Mouse (Mus musculus): ENCODE results near the gene Nek9. TPM values are rescaled to one million over a fixed set of nuclear protein-coding genes. Genes with fewer than 3 reads are reported as not detected.
"Not testable (repeated sequence)": the region's sequence is repeated elsewhere in the genome, so short reads cannot be mapped to it uniquely, and the experiment has no call there.

The Nek9 gene
- polyA plus RNA-seq, 1 experiment from 2014 or later, result 13.1 TPM

DNA sequence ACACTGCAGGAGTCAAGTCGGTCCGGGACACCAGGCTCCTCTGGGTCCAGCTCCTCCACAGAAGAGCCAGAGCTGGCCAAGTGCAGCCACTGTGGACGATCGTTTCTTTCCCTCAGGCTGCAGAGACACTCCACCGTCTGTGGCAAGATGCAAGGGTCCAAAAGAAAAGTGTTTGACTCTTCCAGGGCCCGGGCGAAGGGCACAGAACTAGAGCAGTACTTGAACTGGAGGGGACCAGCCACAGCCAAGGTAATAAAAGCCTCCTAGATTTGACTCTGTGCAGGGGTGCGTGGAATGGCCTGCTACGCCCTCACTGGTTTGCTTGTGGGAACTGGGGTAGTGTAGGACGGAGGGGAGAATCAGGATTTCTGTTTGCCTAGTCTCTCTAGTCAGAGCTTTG lies 48.5 kb downstream of the Nek9 start:
- DNase-seq (ENCODE audit: low spot score), result no peak

GRCm38 (mm10) chr12:85289157-85290000 lies 49.8 kb downstream of the Nek9 start:
- no peak for DNase-seq (ENCODE audit: low spot score)

- DNase-seq (ENCODE audit: low spot score), result peak; percentile 55
These were observed 50.5 kb downstream of the Nek9 start, which contains the start of gene Zc2hc1c for GRCm38 (mm10) chr12:85288486-85289156. TSS of gene Zc2hc1c (plus strand) at chr12:85288591.

- DNase-seq (ENCODE audit: low spot score), result no peak
These were observed 51.2 kb downstream of the Nek9 start, which contains the start of gene Acyp1 for GRCm38 (mm10) chr12:85287809-85288485. TSS of gene Acyp1 (minus strand) at chr12:85288438.

- DNase-seq (ENCODE audit: low spot score), result peak; percentile 51
These were observed 52.2 kb downstream of the Nek9 start for GRCm38 (mm10) chr12:85286941-85287340.

DNA sequence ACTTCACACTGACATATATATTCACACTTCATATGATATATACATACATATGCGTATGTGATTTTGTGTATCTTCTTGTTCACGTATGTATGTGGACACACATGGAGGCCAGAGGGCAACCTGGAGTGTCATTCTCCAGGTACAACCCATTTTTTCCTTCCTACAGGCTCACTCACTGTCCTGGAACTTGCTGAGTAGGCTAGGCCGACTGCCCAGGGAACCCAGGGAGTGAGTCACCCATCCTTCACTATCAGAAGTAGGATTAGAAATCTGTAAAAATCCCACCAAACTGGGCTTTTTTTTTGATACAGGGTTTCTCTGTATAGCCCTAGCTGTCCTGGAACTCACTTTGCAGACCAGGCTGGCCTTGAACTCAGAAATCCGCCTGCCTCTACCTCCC lies 54.2 kb downstream of the Nek9 start:
- no peak for DNase-seq (ENCODE audit: low spot score)

DNA sequence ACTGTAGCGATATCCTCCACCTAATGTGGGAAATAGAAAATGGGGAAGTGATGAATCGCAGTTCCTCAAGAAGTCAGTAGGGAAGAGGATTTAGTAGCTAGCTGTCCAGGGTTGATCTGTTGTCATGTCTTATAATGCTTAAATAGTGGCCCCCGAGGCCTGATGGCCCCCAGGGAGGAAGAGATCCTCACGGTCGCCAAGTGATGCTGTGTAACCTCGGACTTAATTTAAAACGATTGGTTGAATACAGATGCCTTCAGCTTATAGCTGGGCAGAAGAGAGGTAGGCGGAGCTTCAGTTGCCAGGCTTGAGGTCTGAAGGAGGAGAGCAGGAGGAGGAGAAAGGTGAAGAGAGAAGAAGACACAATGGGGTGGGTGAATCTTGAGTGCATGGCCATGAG lies 54.8 kb downstream of the Nek9 start:
- DNase-seq (ENCODE audit: low spot score), result no peak

GRCm38 (mm10) chr12:85281756-85282155 lies 57.4 kb downstream of the Nek9 start:
- DNase-seq (ENCODE audit: low spot score), result not testable (repeated sequence)

DNA sequence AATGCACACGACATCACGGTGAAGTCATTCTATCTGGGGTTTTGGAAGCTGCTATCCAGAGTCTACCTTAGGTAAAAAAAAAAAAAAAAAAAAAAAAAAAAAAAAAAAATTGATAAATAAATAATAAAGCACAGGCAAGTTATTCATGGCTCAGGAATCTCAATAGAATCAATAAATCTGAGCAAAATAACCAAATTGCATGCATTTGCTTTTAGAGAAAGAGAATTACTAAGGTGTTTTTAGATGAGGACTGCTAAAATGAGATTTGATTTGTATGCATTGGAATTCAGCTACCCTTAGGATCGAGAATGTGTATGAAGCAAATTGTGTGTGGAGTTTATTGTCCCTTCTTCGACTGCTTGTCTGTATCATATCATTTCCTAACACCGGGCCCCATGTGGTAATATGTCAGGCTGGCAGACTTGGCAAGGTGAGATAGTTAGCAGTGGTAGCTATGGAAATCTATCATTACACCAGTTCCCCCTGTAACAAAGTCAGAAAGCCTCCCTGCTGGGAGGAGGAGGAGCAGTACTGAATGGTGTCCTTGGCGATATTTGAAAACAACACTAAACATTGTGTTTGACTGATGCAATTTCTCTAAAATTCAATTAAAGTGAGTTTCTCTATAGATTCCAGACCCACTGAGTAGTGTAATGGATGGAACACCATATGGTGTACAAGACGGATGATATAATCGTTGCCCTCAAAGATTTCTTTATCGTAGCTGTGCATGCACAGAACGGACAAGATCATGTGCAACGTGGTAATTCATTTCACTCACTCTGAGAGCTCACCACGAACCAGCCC lies 58.1 kb downstream of the Nek9 start:
- DNase-seq (ENCODE audit: low spot score), result no peak

DNA sequence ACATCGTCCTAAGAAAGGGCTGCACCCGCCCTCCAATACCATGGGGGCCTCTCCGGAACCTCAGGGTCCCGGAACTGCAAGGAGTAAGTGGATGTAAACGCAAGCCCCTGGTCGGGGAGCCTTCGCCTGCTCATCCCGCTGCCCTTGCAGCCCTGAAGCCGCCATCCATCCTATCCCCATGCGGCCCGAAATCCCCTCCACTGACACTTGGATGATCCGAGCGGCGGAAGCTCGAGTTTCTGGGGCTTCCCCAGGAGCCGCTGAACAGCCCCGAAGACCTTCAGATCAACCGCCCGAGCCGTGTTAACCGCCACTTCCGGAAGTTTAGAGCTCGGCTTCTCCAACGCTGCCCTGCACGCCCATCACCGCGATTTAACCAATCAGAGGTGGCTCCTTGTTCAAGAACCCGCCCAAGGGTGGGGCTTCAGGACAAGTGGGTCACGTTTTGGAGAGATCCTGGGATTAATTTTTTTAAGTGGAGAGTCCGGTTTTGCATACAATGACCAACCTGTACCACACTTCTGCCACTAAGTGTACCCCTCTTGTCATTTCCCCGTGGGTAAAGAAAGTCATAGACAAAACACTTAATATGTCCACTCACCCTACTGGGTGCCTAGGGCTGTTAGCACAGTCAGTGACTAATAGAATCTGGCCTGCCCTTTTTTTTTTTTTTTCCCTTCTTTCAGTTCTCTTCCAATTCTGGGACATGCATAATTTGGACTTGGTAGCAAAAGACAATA lies 58.9 kb downstream of the Nek9 start:
- DNase-seq (ENCODE audit: low spot score), result peak; percentile 97

- DNase-seq (ENCODE audit: low spot score), result no peak
These were observed 59.6 kb downstream of the Nek9 start for GRCm38 (mm10) chr12:85279396-85280080.

GRCm38 (mm10) chr12:85278919-85279318 lies 60.2 kb downstream of the Nek9 start:
- peak; percentile 21 for DNase-seq (ENCODE audit: low spot score)

- no peak for DNase-seq (ENCODE audit: low spot score)
These were observed 62.9 kb downstream of the Nek9 start for GRCm38 (mm10) chr12:85276273-85276672.

DNA sequence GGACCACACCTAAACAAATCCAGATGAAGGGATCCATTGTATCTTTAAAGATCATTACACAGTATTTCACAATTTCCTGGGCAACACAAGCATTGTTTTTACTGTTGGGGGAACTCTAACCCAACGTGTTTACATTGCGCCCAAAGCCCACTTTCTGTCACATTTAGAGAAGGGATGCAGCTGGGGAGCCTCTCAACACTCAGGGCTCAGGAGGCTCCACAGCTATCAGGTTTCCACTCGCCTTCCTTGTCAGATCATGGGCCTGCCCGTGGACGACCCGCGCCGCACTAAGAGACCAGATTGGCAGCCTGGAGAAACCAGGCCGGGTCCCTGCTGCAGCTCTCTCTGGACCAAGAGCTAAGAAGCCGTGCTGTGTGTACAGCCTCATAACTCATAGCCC lies 65.7 kb downstream of the Nek9 start:
- DNase-seq (ENCODE audit: low spot score), result no peak

- DNase-seq (ENCODE audit: low spot score), result no peak
These were observed 67.3 kb downstream of the Nek9 start for GRCm38 (mm10) chr12:85271843-85272206.

- no peak for DNase-seq (ENCODE audit: low spot score)
These were observed 67.9 kb downstream of the Nek9 start for GRCm38 (mm10) chr12:85271132-85271842.

- DNase-seq (ENCODE audit: low spot score), result peak; percentile 87
These were observed 68.8 kb downstream of the Nek9 start, which contains the start of gene Mlh3 for GRCm38 (mm10) chr12:85270319-85270718. TSS of gene Mlh3 (minus strand) at chr12:85270599.

DNA sequence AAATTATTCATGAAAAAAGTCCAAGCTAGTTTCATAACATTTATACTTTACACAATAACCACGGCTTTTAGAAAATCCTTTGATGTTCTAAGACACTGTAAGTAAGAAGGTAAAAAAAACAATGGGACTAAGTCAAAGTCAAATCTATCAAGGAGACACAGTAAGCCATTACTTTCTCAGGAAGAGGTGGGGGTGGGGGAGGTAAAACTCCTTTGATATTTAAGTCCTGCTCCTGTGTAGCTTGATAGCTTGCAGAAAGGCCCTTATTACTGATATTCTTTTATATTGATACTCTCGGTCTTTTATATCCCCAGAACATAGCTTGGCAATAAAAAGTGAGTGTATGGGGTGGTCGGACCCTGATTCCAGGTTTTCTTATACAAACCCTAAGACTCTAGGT lies 69.3 kb downstream of the Nek9 start:
- DNase-seq (ENCODE audit: low spot score), result no peak

- no peak for DNase-seq (ENCODE audit: low spot score)
These were observed 72.9 kb downstream of the Nek9 start for GRCm38 (mm10) chr12:85266248-85266647.

Measured in thymus, postnatal 0 days (tissue).